Mouse (Mus musculus): ENCODE measurements around the gene 2310002L09Rik. TPM values are rescaled to one million over a fixed set of nuclear protein-coding genes. Genes with fewer than 3 reads are reported as not detected.
"Not testable (repeated sequence)": the region's sequence is repeated elsewhere in the genome, so short reads cannot be mapped to it uniquely, and the experiment has no call there.

The 2310002L09Rik gene
- not detected in 2 replicates for polyA plus RNA-seq (2015; fragmentation: Nextera tagmentation; extraction: Ambion mirVana)

GRCm38 (mm10) chr4:73950375-73950896 lies at the start of gene 2310002L09Rik:
2310002L09Rik (minus strand) TSS chr4:73950846.
- DNase-seq (ENCODE audit: low spot score) (no peak), ATAC-seq (replicated peaks; ENCODE audit: low FRiP score, low read depth) (no peak)
- no peak for TF ChIP-seq CTCF (IDR thresholded peaks at IDR 0.05; ENCODE audit: low read depth)
- Histone ChIP-seq H3K4me3 (replicated peaks; ENCODE audit: low read depth, low read length) (no peak within 1 kb of the TSS), H3K9ac (ENCODE audit: low read depth, low read length) (no peak within 1 kb of the TSS), H3K4me2 (ENCODE audit: low read length) (no peak within 1 kb of the TSS), H3K27me3 (ENCODE audit: insufficient read depth, low read length) (no peaks in the 10 kb centered on the region), H3K27ac (no peak within 1 kb of the TSS), H3K4me1 (replicated peaks; ENCODE audit: insufficient read depth, low read length) (no peaks in the 10 kb centered on the region), H3K36me3 (ENCODE audit: insufficient read depth, low read length) (no peaks in the 10 kb centered on the region), H3K9me3 (replicated peaks; ENCODE audit: low read length) (no peaks in the 10 kb centered on the region)
- 79% methylated on average over 8 of the region's 8 CpGs for WGBS

- 89% methylated on average over 3 of the region's 3 CpGs for WGBS
Observed at GRCm38 (mm10) chr4:73980454-73980853, 29.8 kb upstream of the 2310002L09Rik start.

GRCm38 (mm10) chr4:73920660-73921059 lies 30.0 kb downstream of the 2310002L09Rik start, which contains the start of gene Gm11756:
Gm11756 (minus strand) TSS chr4:73920760.
- H3K27ac ChIP-seq; DNase-seq (ENCODE audit: low spot score); H3K9me3 ChIP-seq (replicated peaks; ENCODE audit: low read length); H3K9ac ChIP-seq (ENCODE audit: low read depth, low read length); ATAC-seq (replicated peaks; ENCODE audit: low FRiP score, low read depth); H3K4me1 ChIP-seq (replicated peaks; ENCODE audit: insufficient read depth, low read length); H3K4me2 ChIP-seq (ENCODE audit: low read length); H3K27me3 ChIP-seq (ENCODE audit: insufficient read depth, low read length); H3K4me3 ChIP-seq (replicated peaks; ENCODE audit: low read depth, low read length); H3K36me3 ChIP-seq (ENCODE audit: insufficient read depth, low read length): not testable (repeated sequence)
- WGBS: 89% methylated on average over 6 of the region's 6 CpGs

More at GRCm38 (mm10) chr4:73980454-73980853, 29.8 kb upstream of the 2310002L09Rik start:
- H3K4me2 ChIP-seq (ENCODE audit: low read length): no peak overlapping the region
- H3K27ac ChIP-seq: no peak overlapping the region
- no peak overlapping the region for H3K9ac ChIP-seq (ENCODE audit: low read depth, low read length)
- TF ChIP-seq CTCF (IDR thresholded peaks at IDR 0.05; ENCODE audit: low read depth): no peak
- no peak for ATAC-seq (replicated peaks; ENCODE audit: low FRiP score, low read depth)
- no peaks in the 10 kb centered on the region for H3K27me3 ChIP-seq (ENCODE audit: insufficient read depth, low read length)
- no peaks in the 10 kb centered on the region for H3K4me1 ChIP-seq (replicated peaks; ENCODE audit: insufficient read depth, low read length)
- no peaks in the 10 kb centered on the region for H3K9me3 ChIP-seq (replicated peaks; ENCODE audit: low read length)
- H3K36me3 ChIP-seq (ENCODE audit: insufficient read depth, low read length): no peaks in the 10 kb centered on the region
- H3K4me3 ChIP-seq (replicated peaks; ENCODE audit: low read depth, low read length): no peak overlapping the region
- no peak for DNase-seq (ENCODE audit: low spot score)

GRCm38 (mm10) chr4:73905853-73906252 lies 44.8 kb downstream of the 2310002L09Rik start, which contains the start of gene Gm13871:
Gm13871 (minus strand) TSS chr4:73905953.
- no CpG with 5 or more reads among the region's 4 CpGs for WGBS

GRCm38 (mm10) chr4:73891012-73891411 lies 59.6 kb downstream of the 2310002L09Rik start, which contains the start of gene Gm11757:
Gm11757 (minus strand) TSS chr4:73891112.
- H3K27ac ChIP-seq; ATAC-seq (replicated peaks; ENCODE audit: low FRiP score, low read depth); DNase-seq (ENCODE audit: low spot score); H3K4me3 ChIP-seq (replicated peaks; ENCODE audit: low read depth, low read length); H3K9me3 ChIP-seq (replicated peaks; ENCODE audit: low read length); H3K27me3 ChIP-seq (ENCODE audit: insufficient read depth, low read length); H3K4me2 ChIP-seq (ENCODE audit: low read length); H3K4me1 ChIP-seq (replicated peaks; ENCODE audit: insufficient read depth, low read length); H3K36me3 ChIP-seq (ENCODE audit: insufficient read depth, low read length); H3K9ac ChIP-seq (ENCODE audit: low read depth, low read length): not testable (repeated sequence)
- WGBS: no CpG with 5 or more reads among the region's 4 CpGs

More at GRCm38 (mm10) chr4:73905853-73906252, 44.8 kb downstream of the 2310002L09Rik start, which contains the start of gene Gm13871:
- not testable (repeated sequence) for H3K4me1 ChIP-seq (replicated peaks; ENCODE audit: insufficient read depth, low read length); H3K9me3 ChIP-seq (replicated peaks; ENCODE audit: low read length); H3K27me3 ChIP-seq (ENCODE audit: insufficient read depth, low read length); H3K9ac ChIP-seq (ENCODE audit: low read depth, low read length); H3K4me2 ChIP-seq (ENCODE audit: low read length); ATAC-seq (replicated peaks; ENCODE audit: low FRiP score, low read depth); H3K36me3 ChIP-seq (ENCODE audit: insufficient read depth, low read length); DNase-seq (ENCODE audit: low spot score); H3K27ac ChIP-seq; H3K4me3 ChIP-seq (replicated peaks; ENCODE audit: low read depth, low read length)

Other genes with a start within 250 kb of the 2310002L09Rik start
- gene Rasef, start 159.9 kb downstream of the 2310002L09Rik start, polyA plus RNA-seq (2015; fragmentation: Nextera tagmentation; extraction: Ambion mirVana): 3.4 TPM in 2 replicates
- not detected in 2 replicates for gene Gm11758, start 74.6 kb downstream of the 2310002L09Rik start, polyA plus RNA-seq (2015; fragmentation: Nextera tagmentation; extraction: Ambion mirVana)
- gene Gm11757, start 59.7 kb downstream of the 2310002L09Rik start, polyA plus RNA-seq (2015; fragmentation: Nextera tagmentation; extraction: Ambion mirVana): not detected in 2 replicates
- gene Gm13871, start 44.9 kb downstream of the 2310002L09Rik start, polyA plus RNA-seq (2015; fragmentation: Nextera tagmentation; extraction: Ambion mirVana): not detected in 2 replicates
- not detected in 2 replicates for gene Gm11756, start 30.1 kb downstream of the 2310002L09Rik start, polyA plus RNA-seq (2015; fragmentation: Nextera tagmentation; extraction: Ambion mirVana)
- 0.37 and 0.41 TPM in 2 replicates for gene Frmd3, start 62.6 kb upstream of the 2310002L09Rik start, polyA plus RNA-seq (2015; fragmentation: Nextera tagmentation; extraction: Ambion mirVana)

All from kidney, postnatal 0 days (tissue).